Mouse (Mus musculus) hindbrain, embryonic 14.5 days (tissue): ENCODE data around the gene Trappc1. TPM values are rescaled to one million over a fixed set of nuclear protein-coding genes. Genes with fewer than 3 reads are reported as not detected.
A peak's percentile ranks its signal among the peaks of the same experiment; 100 is the strongest.

Source experiments
- ATAC-seq: fragments of 200-750 bp; cut with Nextera tagmentation; 2 replicates; pipeline ENCODE4 v1.8.0; 2017; ENCODE audit warnings: moderate number of reproducible peaks, mild to moderate bottlenecking, moderate TSS enrichment, moderate library complexity; ENCODE audit not compliant: low FRiP score
- DNase-seq: peaks from one replicate; pipeline ENCODE4 v3.0.0-alpha.2; 2015; ENCODE audit warnings: low spot score
- H3K27ac ChIP-seq: fragments of 300-500 bp; sonication (generic); 2 replicates; pipeline ENCODE4 v1.5.1; 2014; ENCODE audit warnings: mild to moderate bottlenecking, moderate library complexity
- H3K27me3 ChIP-seq: fragments of 300-500 bp; sonication (generic); 2 replicates; pipeline ENCODE4 v1.6.1; 2014; ENCODE audit warnings: mild to moderate bottlenecking, low read length, mixed read lengths; ENCODE audit not compliant: control insufficient read depth, insufficient read depth
- H3K36me3 ChIP-seq: fragments of 300-500 bp; sonication (generic); replicated peaks from 2 replicates; pipeline ENCODE4 v1.6.1; 2014; ENCODE audit not compliant: control insufficient read depth, insufficient read depth
- H3K4me1 ChIP-seq: fragments of 300-500 bp; sonication (generic); replicated peaks from 2 replicates; pipeline ENCODE4 v1.6.1; 2014; ENCODE audit warnings: antibody characterized with exemption, low read length, mixed read lengths; ENCODE audit not compliant: control insufficient read depth, insufficient read depth
- H3K4me2 ChIP-seq: fragments of 300-500 bp; sonication (generic); replicated peaks from 2 replicates; pipeline ENCODE4 v1.6.1; 2014; ENCODE audit warnings: mild to moderate bottlenecking, moderate library complexity
- H3K4me3 ChIP-seq: fragments of 300-500 bp; sonication (generic); replicated peaks from 2 replicates; pipeline ENCODE4 v1.5.1; 2014; ENCODE audit warnings: mild to moderate bottlenecking, low read length
- H3K9ac ChIP-seq: fragments of 300-500 bp; sonication (generic); 2 replicates; pipeline ENCODE4 v1.6.1; 2014
- H3K9me3 ChIP-seq: fragments of 300-500 bp; sonication (generic); 2 replicates; pipeline ENCODE4 v1.6.1; 2016; ENCODE audit warnings: low read length; ENCODE audit not compliant: control insufficient read depth
- WGBS: fragments of 180-500 bp; shearing (Covaris S2); extraction: QIAGEN DNeasy Blood & Tissue Kit; methylation state at CpG from one replicate; pipeline ENCODE4 v1.1.7; 2014; 5-methylcytosine and 5-hydroxymethylcytosine counted together
- polyA plus RNA-seq: library from polyadenylated mRNA; unstranded; fragments of >200 nt; fragmentation: Nextera tagmentation; extraction: Ambion mirVana; gene quantifications from 2 replicates; pipeline ENCODE4 v1.2.1, GENCODE M21; 2014

Trappc1 gene
- polyA plus RNA-seq, 1 experiment from 2014 or later, result 197 TPM

- 2% methylated on average over 88 of the region's 99 CpGs for WGBS
- H3K9me3 ChIP-seq, result no peaks in the 10 kb centered on the region
Observed at GRCm38 (mm10) chr11:69340161-69341131, 16.7 kb downstream of the Trappc1 start, which contains the start of gene Rnf227. TSS of gene Rnf227 (plus strand) at chr11:69340461.

GRCm38 (mm10) chr11:69346441-69346840, 22.7 kb downstream of the Trappc1 start:
- Histone ChIP-seq H3K9me3 (no peaks in the 10 kb centered on the region), H3K9ac (no peak overlapping the region), H3K27me3 (no peaks in the 10 kb centered on the region), H3K36me3 (peaks cover 95% of the 10 kb centered on the region), H3K4me1 (peaks cover 8% of the 10 kb centered on the region), H3K4me2 (no peak overlapping the region), H3K27ac (no peak overlapping the region), H3K4me3 (no peak overlapping the region)
- DNase-seq (no peak), ATAC-seq (no peak)
- WGBS, result 90% methylated on average over 22 of the region's 26 CpGs

More at GRCm38 (mm10) chr11:69340161-69341131, 16.7 kb downstream of the Trappc1 start, which contains the start of gene Rnf227:
- Histone ChIP-seq H3K9ac (peak within 1 kb of the TSS; percentile 84), H3K27me3 (no peaks in the 10 kb centered on the region), H3K4me2 (peak within 1 kb of the TSS; percentile 99), H3K4me1 (peaks cover 23% of the 10 kb centered on the region), H3K36me3 (peaks cover 35% of the 10 kb centered on the region), H3K4me3 (peak within 1 kb of the TSS; percentile 73), H3K27ac (peak within 1 kb of the TSS; percentile 95)
- ATAC-seq (peak; percentile 90), DNase-seq (peak; percentile 90)

- H3K4me3 ChIP-seq, result no peak overlapping the region
- no peak overlapping the region for H3K9ac ChIP-seq
- no peaks in the 10 kb centered on the region for H3K9me3 ChIP-seq
- H3K36me3 ChIP-seq, result peaks cover 100% of the 10 kb centered on the region
- no peak for ATAC-seq
- no peak for DNase-seq
- 90% methylated on average over 5 of the region's 5 CpGs for WGBS
- no peak overlapping the region for H3K4me2 ChIP-seq
- no peak overlapping the region for H3K27ac ChIP-seq
- no peaks in the 10 kb centered on the region for H3K27me3 ChIP-seq
- no peaks in the 10 kb centered on the region for H3K4me1 ChIP-seq
Observed at GRCm38 (mm10) chr11:69356544-69356943, 32.8 kb downstream of the Trappc1 start.

- DNase-seq (no peak), ATAC-seq (no peak)
- Histone ChIP-seq H3K4me2 (no peak overlapping the region), H3K9ac (no peak overlapping the region), H3K4me1 (no peaks in the 10 kb centered on the region), H3K36me3 (peaks cover 100% of the 10 kb centered on the region), H3K27me3 (no peaks in the 10 kb centered on the region), H3K27ac (no peak overlapping the region), H3K9me3 (no peaks in the 10 kb centered on the region), H3K4me3 (no peak overlapping the region)
- WGBS, result 95% methylated on average over 12 of the region's 12 CpGs
Observed at GRCm38 (mm10) chr11:69357690-69358089, 33.9 kb downstream of the Trappc1 start.

GRCm38 (mm10) chr11:69362021-69362420, 38.2 kb downstream of the Trappc1 start:
- Histone ChIP-seq H3K27ac (no peak overlapping the region), H3K36me3 (peaks cover 75% of the 10 kb centered on the region), H3K27me3 (no peaks in the 10 kb centered on the region), H3K4me2 (no peak overlapping the region), H3K9me3 (no peaks in the 10 kb centered on the region), H3K9ac (no peak overlapping the region), H3K4me1 (peaks cover 26% of the 10 kb centered on the region), H3K4me3 (no peak overlapping the region)
- ATAC-seq (no peak), DNase-seq (no peak)
- 40% methylated on average over 7 of the region's 7 CpGs for WGBS

- Histone ChIP-seq H3K9ac (no peak overlapping the region), H3K4me2 (no peak overlapping the region), H3K27ac (no peak overlapping the region), H3K4me1 (peaks cover 26% of the 10 kb centered on the region), H3K36me3 (peaks cover 71% of the 10 kb centered on the region), H3K27me3 (no peaks in the 10 kb centered on the region), H3K4me3 (no peak overlapping the region), H3K9me3 (no peaks in the 10 kb centered on the region)
- ATAC-seq, result no peak
- no peak for DNase-seq
- 86% methylated on average over 2 of the region's 2 CpGs for WGBS
Observed at GRCm38 (mm10) chr11:69362479-69362878, 38.7 kb downstream of the Trappc1 start.

- ATAC-seq, result no peak
Observed at GRCm38 (mm10) chr11:69364376-69364775, 40.6 kb downstream of the Trappc1 start.

GRCm38 (mm10) chr11:69364910-69365309, 41.1 kb downstream of the Trappc1 start:
- H3K4me3 ChIP-seq, result peak overlapping the region; percentile 4; the same call in 1 of the 2 replicates
- peak; percentile 74 for DNase-seq
- peak overlapping the region; percentile 64 for H3K9ac ChIP-seq
- H3K27me3 ChIP-seq, result no peaks in the 10 kb centered on the region
- peak; percentile 49 for ATAC-seq
- 2% methylated on average over 6 of the region's 6 CpGs for WGBS
- H3K9me3 ChIP-seq, result no peaks in the 10 kb centered on the region
- peaks cover 46% of the 10 kb centered on the region for H3K36me3 ChIP-seq
- H3K27ac ChIP-seq, result peak overlapping the region; percentile 100
- peaks cover 32% of the 10 kb centered on the region for H3K4me1 ChIP-seq
- peak overlapping the region; percentile 97 for H3K4me2 ChIP-seq

More at GRCm38 (mm10) chr11:69364376-69364775, 40.6 kb downstream of the Trappc1 start:
- Histone ChIP-seq H3K9me3 (no peaks in the 10 kb centered on the region), H3K9ac (peak overlapping the region; percentile 18; the same call in 1 of the 2 replicates), H3K27ac (peak overlapping the region; percentile 100; the same call in 1 of the 2 replicates), H3K36me3 (peaks cover 52% of the 10 kb centered on the region), H3K4me3 (no peak overlapping the region), H3K27me3 (no peaks in the 10 kb centered on the region), H3K4me1 (peaks cover 32% of the 10 kb centered on the region), H3K4me2 (peak overlapping the region; percentile 97)
- WGBS, result 52% methylated on average over 8 of the region's 8 CpGs
- DNase-seq, result no peak

GRCm38 (mm10) chr11:69365722-69366121, 41.9 kb downstream of the Trappc1 start:
- no peak for ATAC-seq
- Histone ChIP-seq H3K27me3 (no peaks in the 10 kb centered on the region), H3K9ac (peak overlapping the region; percentile 64), H3K4me2 (peak overlapping the region; percentile 97), H3K36me3 (peaks cover 38% of the 10 kb centered on the region), H3K9me3 (no peaks in the 10 kb centered on the region), H3K27ac (peak overlapping the region; percentile 100), H3K4me3 (peak overlapping the region; percentile 100), H3K4me1 (peaks cover 35% of the 10 kb centered on the region)
- 22% methylated on average over 6 of the region's 6 CpGs for WGBS
- no peak for DNase-seq
